Mouse (Mus musculus) cerebellum, adult 2 months (tissue): ENCODE measurements around the gene Zfp429.

Source experiments
- CTCF ChIP-seq: fragments of 200-500 bp; IDR thresholded peaks from 2 replicates; pipeline ENCODE4 v1.5.1; 2011; ENCODE audit warnings: low read depth, mild to moderate bottlenecking, control low read depth, low read length, moderate library complexity, borderline replicate concordance; ENCODE audit not compliant: insufficient read depth
- POLR2A ChIP-seq: fragments of 200-500 bp; IDR thresholded peaks from 2 replicates; pipeline ENCODE4 v1.6.1; 2011; ENCODE audit warnings: low read length, control low read depth, borderline replicate concordance; ENCODE audit not compliant: insufficient read depth

GRCm38 (mm10) chr13:67421207-67421857 lies 21.7 kb upstream of the Zfp429 start, which contains the start of gene Zfp459:
- no peak for TF ChIP-seq CTCF
- no peak for TF ChIP-seq POLR2A
